Mouse (Mus musculus) spleen, embryonic (tissue): ENCODE data around the gene Tmem59.

Source experiments
- CTCF ChIA-PET: fragments of 350-600 bp; sonication (Branson Sonifier 250); formaldehyde crosslinking; loops from one replicate; lab custom pipeline; 2022; lab: Charles Lee

Gene Tmem59

DNA sequence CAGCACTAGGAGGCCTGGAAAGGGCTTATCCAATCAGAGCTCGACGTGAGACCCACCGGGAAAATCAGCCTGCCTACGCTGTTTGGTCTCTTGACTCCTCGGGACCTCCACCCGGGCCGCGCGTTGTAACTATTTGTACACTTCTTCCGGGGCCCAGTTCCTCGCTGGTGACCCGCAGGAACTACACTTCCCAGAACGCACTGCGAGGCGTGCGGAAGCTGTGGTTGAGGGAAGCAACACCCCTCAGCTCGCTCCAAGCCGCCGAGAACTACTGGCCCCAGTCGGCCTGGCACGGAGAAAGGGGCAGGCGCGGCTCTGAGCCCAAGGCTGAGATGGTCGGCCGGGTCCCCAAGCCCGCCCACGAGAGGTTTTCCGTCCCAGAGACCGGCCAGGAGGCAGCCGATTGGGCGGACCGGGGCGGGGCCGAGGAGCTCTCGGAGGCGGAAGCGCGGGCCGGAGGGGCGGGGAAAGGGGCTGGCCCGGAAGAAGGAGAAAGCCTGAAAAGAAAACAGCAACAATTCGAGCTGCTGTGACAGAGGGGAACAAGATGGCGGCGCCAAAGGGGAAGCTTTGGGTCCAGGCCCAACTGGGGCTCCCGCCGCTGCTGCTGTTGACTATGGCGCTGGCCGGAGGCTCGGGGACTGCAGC is at the start of gene Tmem59:
TSS of gene Tmem59 (plus strand) at position 218 of the 648 bp plus-strand sequence.
- CTCF ChIA-PET: interaction anchor here (0.6 to 1.2 kb wide), 5 partner anchors 13 to 649 kb away, joined by 3 to 9 read pairs (median 3); no protein-coding TSS in a partner anchor

DNA sequence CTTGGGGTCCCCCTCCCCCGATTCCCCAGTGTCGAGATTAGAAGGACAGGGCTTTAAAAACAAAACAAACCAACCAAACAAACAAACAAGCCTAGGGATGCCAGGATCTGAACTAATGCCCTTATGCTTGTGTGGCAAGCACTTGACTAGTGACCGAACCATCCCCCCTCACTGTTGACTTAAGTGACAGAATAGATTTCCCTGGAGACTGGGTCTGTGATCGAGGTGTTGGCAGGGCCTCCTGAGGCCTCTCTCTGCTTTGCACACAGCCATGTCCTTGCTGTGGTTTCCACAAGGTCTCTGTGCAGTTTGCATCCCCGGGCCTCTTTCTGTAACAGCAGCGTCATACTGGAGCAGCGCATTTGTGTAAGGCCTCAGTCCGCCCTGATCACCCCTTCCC is 48.8 kb upstream of the Tmem59 start:
- CTCF ChIA-PET: no interaction called here

DNA sequence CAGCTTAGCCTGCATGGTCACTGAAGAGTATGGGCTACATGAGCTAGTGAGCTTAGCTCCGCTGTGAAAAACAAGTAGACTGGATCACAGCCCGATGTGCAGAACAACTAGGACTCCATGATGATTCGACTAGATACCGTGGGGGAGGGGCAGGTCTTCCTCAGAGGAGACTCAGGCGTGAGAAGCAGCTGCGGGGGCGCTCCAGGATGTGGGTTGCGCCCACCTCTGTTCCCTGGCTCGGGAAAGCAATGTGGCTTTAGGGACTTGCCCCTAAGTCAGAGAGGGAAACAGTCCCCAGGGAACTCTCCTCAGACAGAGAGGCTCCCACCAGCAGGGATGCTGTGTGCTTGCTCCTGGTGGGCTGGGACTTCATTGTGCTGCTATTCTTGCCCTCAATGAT is 47.7 kb upstream of the Tmem59 start:
- CTCF ChIA-PET: interaction anchor here (0.6 kb wide), 1 partner anchor 225 kb away, joined by 4 read pairs; no protein-coding TSS in a partner anchor

DNA sequence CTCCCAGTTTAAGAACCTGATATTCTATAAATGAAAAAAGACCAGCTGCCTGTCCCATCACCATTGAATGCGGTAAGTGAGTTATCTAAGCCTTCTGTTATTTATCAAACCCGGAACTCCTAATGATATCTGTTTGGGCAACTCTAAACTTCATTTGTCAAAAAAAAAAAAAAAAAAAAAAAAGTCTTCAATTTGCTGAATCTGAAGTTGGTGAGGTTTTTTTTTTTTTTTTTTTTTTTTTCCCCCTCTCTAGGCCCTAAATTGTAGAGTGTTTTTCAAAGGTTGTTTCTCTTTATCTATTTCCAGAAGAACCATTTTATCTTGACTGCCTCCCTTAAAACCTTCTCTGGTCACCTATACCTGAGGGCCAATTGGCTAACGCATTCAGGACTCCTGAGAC is 43.3 kb upstream of the Tmem59 start:
- CTCF ChIA-PET: no interaction called here

DNA sequence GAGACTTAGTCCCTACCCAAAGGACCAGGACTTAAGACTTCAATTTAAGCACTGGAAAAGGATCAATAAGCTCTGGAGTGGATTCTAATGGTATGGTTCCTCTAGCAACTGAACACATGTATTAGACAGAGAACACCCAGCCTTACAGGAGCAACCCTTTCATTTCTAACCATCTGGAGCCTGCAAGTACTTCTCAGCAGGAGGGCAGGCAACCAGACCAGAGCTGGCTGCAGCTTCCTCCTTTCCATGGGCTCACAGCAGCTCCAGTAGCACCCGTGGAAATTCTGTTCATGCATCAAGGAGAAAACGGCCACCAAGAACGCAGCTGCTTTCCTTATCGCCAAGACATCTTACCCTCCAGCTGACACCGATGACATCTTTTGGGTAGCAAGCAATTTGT is 42.5 kb upstream of the Tmem59 start:
- CTCF ChIA-PET: no interaction called here

DNA sequence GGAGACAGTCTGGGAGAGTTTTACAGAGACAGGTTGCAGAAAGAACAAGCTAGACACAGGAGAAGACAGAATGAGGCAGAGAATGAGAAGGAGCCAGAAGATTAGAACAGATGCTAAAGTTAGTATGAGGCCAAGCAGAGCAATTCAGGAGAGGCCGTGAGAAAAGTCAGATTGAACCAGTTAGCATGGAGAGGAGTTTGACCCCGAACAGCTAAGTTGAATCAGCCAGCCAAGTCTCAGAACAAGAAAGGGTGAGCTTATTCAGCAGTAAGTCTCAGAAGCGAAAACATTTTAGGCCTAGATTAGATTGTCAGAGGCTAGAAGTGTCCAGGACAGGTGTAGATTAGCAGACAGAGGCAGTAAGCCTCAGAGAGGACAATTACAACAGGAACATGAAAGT is 41.7 kb upstream of the Tmem59 start:
- CTCF ChIA-PET: no interaction called here

DNA sequence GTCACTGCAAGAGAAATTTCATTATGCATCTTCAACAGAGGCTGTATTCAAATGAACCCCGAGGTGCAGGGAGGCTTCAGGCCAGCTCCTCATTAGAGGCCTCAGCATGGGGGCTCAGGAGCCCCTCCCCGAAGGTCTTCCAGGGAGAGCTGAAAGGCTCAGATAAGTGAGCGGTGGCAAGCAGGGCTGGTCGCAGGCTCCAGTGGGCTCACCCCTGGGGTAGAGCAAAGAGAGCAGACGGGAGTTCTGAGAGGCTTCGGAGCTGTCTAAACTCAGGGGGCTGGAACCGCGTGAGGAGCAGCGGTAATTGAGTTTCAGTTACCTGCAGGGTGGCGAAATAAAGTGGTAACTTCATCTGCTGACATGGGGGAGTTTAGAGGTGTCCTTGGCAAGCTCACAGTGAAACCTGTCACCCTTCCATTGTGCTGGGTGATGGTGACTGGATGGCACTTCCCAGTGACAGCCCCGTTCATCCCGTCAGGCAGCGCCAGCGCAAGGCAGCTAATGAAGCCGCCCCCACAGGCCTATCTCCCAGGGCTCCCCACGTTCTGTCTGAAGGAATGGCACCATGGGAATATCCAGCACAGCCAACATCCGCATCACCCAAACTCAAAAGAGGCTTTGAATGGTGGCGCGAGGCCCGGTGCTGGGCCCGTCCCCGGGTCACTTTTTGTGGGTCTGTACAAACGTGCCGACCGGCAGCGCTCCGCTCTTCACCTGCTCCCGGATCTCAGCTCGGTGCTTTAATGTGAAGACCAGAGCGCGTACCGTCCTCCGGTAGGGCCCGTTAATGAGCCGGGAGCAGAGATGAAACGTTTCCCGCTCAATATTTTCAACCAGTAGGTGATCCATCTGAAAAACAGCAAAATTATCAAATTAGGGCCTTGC is 39.0 kb upstream of the Tmem59 start:
- CTCF ChIA-PET: no interaction called here

DNA sequence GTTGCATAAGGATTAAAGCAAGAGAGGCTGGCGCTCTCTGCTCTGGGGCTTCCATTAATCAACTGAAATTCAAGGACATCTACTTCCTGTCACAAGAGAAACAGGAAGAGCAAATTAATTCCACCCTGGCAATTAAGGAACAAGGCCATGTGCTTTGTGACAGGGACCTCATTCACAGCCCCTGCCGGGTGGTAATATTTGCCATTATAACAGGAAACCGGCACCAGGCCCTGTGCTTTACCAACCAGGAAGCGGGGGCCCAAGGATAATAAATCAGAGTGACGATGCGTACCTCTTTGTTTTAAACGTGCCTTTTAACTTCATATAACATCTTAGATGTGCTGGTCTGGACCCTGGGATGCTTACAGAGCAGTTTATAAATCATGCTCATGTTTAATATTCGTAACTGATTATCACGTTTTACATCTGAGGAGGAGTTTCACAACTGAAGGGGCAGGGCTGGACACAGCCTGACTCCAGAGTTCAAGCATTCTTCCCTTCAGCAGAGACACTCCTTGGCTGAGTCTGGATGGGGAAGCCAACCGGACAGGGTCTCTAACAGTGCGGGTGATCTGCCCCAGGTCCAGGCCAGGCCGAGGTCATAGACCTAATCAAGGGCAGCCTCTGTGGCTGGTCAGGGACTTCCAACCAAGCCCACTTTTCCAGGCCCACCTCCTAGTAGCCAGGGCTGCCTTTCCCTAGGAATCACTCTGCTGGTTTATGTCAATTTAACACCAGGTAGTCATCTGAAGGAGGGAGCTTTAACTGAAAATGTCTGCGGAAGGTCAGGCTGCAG is 38.2 kb upstream of the Tmem59 start:
- CTCF ChIA-PET: no interaction called here

DNA sequence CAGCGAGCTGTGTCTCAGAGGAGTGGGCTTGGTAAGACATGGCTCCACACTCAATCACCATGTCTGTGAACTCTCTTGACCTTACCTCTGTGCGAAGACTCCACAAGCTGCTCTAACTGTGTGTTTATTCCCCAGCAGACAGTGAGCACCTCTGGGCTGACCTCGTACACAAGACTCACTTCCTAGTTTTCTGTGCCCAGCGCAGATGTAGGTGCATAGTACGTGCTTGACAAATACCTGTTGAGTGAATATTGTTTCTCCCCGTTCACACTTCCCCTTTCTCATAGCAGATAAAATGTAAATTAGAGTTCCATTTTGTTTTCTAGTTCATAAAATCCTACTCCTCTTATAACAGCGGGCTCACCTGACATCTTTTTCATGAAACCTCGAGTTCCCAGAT is 34.7 kb upstream of the Tmem59 start:
- CTCF ChIA-PET: interaction anchor here (0.6 kb wide), 1 partner anchor 405 kb away, joined by 3 read pairs; no protein-coding TSS in a partner anchor

DNA sequence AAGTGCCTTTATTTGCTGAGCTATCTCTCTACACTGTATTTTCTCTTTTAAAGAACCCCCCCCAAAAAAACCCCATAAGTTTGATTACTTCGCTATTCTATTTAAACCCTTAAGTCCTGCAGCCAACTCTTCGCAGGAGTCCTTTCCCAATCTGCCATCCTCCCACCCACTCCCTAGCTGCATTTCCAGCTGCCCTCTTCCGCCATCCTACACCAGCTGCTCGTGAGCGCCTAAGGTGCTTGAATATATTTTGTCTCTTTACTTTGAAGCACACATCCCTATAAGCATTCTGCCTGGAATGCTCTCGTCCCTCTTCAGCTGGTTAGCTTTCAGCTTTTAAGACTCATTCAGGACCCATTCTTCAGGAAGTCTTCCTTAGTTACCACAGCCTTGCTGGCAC is 27.2 kb upstream of the Tmem59 start:
- CTCF ChIA-PET: no interaction called here

DNA sequence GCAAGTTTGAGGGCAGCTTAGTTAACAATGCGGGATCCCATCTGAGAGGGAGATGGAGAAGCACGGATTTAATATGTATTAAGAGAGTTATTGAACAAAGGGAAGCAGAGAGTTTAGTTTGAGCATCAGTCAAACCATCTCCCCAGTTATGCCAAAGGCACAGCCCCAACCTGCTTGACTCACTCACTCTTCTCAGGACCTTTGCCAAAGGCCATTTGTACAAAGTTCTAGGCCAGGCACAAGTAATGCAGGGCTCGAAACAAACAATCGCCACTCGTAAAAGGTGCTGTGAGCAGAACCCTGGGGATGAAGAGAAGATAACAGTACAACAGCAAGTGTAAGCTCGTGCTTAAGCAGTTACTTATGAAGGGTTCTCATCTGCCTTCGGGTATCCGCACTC is 25.6 kb upstream of the Tmem59 start:
- CTCF ChIA-PET: no interaction called here

DNA sequence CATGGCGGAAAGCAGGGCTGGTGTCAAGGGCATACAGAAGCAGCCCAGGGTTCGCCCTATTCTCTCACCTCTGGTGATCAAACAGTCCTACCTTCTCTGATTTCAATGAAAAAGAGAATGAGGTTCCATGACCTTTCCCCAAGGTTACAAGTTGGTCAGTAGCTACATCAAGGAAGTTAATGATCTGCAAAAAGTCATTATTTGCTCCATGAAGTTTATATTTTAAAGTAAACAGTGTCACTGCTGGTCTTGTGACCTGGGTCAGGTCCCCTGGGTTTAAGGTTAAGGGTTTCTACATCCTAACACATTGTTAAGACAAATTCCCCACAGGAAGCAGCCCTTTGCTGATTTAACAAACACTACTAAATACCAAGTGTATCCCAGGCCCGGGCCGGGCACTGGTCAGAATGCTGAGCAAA is 21.2 kb upstream of the Tmem59 start:
- CTCF ChIA-PET: no interaction called here

DNA sequence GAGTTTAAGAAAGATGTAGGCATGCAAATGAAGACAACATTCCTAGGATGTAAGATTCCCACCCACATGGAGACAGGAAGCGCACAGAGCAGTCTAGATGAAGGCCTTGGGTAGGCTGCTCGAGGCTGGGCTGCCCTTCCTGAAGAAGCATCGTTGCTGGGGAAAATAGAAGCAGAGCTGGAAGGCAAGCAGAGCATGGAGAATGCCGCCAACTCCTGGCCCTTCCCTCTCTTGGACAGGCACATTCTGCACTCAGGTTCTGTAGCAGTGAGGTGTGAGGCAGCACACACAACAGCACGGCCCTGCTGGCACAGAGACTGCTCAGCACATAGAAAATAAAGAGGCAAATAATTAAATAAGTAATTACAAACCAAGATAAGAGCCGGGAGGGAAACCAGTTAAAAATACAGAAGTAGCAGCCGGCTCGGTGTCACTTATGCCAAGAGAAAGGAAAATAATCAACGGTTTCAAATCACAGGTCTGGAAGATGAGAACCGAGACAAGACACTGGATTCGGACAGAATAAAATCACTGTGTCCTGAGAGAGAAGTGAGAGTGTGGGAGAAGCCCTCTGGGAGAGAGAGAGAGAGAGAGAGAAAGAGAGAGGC is 18.9 kb upstream of the Tmem59 start:
- CTCF ChIA-PET: no interaction called here

DNA sequence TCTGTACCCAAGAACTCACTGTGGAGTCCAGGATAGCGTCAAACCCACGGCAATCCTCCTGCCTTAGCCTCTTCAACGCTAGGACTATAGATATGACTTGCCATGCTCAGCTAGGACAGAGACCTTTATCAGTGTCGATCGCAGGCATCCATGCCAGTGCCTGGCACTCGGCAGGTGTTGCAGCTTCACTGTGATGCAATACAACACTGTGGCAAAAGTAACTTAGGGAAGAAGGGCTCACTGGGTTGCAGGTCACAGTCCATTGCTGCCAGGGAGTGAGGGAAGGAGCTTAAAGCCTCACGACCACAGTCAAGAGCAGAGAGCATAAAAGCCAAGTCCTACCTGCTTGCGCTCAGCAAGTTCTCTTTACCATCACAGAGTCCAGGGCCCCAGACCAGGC is 18.0 kb upstream of the Tmem59 start:
- CTCF ChIA-PET: interaction anchor here (0.9 kb wide), 1 partner anchor 184 kb away, joined by 3 read pairs; no protein-coding TSS in a partner anchor

DNA sequence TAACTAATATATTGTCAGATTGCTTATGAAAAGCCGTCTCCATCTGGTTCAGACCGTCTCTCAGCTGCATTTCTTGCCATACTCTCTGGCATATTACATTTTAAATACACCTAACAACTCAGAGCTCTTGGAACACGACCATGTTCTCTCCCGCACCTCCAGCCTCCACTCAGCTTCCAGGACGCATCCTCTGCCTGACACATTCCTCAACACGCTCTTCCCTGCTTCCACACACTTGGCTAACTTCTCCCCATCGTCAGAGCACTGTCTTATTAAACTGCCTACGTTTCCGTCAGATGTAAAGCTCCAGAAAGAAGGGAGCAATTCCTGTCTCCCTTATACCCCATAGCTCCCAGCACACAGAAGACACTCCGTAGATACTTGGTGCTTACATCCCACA is 14.9 kb upstream of the Tmem59 start:
- CTCF ChIA-PET: interaction anchor here (0.6 to 1.3 kb wide), 8 partner anchors 9 to 324 kb away, joined by 3 to 6 read pairs (median 3); partner anchors contain the start of gene Tmem59

DNA sequence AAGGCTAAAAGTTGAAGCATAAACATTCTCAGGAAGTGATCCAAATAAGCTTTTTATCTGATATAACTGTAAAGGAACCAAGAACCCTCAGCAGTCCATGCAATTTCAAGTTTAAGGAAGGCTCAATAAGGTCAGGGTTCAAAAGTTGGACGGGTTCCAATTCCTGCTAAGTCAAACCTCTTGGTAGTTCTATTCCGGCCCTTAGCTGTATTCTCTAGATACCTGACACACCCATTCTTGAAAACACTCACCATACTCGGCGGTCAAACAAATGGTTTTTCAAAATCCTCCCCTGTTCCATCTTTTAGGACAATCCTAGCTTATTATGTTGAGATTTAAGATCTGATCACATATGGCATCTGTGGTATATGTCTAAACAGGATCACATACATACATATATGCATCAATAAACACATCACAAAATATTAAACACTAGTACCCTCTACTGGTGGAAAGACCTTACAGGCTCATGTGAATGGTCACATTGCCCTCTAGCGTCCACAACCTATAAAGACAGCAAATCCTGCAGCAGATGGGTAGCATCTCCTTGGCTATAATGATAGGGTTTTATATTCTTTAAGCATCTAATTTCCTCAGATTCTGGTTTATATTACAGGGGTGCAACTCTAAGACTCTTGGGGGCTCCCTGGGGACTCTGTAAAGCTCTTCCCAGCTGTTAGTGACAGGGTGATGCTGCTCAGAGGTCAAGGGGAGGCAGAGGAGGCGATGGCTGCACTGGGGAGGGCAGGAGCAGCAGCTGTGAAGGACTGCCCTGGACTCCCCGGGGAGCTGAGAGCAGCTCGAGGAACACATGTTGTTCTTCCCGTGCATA is 14.2 kb upstream of the Tmem59 start:
- CTCF ChIA-PET: interaction anchor here (0.6 to 1.3 kb wide), 7 partner anchors 9 to 324 kb away, joined by 3 to 6 read pairs (median 3); partner anchors contain the start of gene Tmem59

DNA sequence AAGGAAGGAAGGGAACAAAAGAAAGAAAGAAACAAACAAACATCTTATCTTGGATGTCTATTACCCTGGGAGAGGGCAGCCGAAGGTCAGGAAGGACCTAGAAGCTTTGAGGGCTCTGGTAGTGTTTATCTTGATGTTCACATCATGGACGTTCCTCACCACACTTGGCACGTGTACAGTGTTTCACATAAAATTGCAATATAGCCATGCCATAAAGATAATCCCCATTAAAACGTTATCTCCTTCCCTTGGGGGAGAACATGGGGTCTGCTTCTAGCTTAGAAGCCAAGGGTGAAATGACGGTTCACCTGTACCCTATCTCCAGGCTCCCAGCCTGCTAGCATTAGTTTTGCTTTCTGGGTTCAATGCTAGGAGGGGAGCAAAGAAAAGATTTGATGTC is 11.5 kb upstream of the Tmem59 start:
- CTCF ChIA-PET: no interaction called here

DNA sequence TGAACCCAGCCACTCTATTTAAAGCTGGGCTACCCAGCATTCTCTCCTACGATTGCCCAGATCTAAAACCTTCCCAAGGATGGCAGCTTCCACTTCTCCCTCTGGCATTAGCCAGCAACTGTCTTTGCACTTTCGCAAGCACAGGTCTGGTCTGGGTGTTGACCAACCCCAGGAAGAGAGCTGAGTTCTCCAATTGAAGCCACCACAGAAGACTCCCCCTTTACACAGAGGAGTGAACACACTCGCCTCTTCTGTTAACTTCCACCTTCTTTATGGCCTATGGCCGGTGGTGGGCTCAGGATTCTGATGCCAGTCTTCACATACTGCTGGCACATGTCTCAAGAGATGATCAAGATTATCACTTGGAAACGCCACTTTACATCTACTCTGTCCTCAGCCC is 10.4 kb upstream of the Tmem59 start:
- CTCF ChIA-PET: no interaction called here

DNA sequence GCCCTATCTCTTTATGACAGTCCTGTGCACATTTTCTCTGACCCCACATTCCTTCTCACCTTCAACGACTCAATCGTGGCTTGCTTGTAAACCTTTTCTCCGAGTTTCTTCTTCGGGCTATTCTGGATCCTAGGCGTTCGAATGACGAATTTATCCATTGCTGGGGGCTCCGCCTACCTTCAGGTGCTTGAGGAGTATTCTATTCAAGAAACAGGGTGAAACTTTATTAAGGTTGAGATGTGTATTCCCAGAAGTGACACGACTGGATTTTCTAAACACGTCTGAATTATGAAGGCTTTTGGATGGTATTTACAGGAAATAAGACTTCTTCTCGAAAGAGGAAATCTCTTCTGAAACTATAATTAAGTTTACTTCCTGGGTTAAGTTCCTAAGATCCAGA is 693 bp upstream of the Tmem59 start:
- CTCF ChIA-PET: interaction anchor here (1.2 kb wide), 1 partner anchor 13 kb away, joined by 3 read pairs; no protein-coding TSS in a partner anchor

DNA sequence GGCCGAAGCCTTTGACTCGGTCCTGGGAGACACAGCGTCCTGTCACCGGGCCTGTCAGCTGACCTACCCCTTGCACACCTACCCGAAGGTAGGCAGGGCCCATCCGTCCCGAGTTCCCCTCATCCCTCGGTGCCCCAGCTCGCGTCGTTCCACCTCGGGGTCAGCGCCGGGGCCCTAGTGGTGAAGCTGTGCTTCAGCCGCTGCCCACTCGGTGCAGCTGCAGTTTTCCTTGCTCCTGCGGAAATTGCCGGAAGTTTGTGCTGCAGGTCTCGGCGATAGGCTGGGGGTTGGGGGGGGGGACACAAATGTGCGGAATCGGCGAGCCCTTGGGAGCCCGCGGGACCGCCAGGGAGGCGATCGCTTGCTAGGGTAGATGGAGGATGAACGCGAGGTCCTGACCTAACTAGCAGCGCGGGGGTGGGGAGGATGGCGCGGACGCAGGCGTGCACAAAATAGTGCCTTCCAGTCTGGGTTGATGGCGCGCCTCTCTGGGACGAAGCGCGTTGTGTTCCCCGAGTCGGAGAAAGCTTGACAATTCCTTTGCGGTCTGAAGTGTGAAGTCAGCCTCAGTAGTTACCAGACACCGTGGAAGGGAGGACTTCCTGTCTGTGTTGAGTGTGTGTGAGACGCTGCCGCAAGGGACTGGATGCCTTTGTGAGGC is 761 bp downstream of the Tmem59 start, which contains the start of gene Tceanc2:
TSS of gene Tceanc2 (minus strand) at position 287 of the 661 bp plus-strand sequence.
- CTCF ChIA-PET: interaction anchor here (0.6 to 0.7 kb wide), 4 partner anchors 13 to 649 kb away, joined by 3 to 9 read pairs (median 4); no protein-coding TSS in a partner anchor
